Comparison of ENCODE assay signal across 8 mouse cellular contexts in the genomic region with DNA sequence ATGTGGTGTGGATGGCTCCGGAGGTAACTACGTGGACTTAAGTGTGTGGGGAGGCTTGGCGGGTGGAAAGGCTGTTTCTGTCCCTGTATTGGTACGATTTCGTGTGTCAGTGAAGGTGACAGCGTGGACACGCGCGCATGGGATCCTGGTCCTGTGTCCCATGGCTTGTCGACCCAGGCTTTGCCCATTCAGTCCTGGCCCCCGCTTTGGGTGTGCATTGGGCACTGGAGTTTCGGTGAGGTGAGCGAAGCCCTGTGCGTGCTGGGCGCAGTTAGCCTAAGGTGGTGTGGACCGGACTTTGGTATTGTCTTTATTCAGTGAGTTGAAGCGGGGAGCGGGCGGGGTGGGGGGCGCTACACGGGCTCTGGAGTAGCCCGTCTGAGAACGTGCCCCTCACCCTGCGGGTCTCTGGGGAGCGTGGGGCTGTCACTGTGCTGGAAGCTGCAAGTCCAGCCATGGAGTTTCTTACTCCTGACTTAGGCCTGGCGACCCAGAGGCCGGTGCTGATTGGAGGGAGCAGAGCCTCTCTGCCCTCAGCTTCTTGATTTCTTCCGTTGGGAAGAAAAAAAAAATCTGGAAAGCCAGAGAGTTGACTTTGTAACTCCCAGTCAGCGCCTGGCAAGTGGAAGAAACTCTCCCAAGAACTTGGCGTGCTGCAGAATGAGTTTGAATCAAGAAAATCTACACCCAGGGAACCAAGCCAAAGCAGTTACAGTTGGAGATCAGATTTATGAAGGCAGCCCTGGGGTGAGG. TPM values are rescaled to one million over a fixed set of nuclear protein-coding genes. Genes with fewer than 3 reads are reported as not detected.
A peak's percentile ranks its signal among the peaks of the same experiment; 100 is the strongest.
DNase-seq lines count a peak whose midpoint lies in the region; ATAC-seq lines count a peak whose summit lies in the region.

No protein-coding gene starts in this region.

- H3K4me2 ChIP-seq in midbrain, embryonic 15.5 days = peak overlapping the region; percentile 93

- peak overlapping the region; percentile 80 for H3K4me3 ChIP-seq in limb, embryonic 10.5 days
- H3K4me3 ChIP-seq in midbrain, embryonic 15.5 days = peak overlapping the region; percentile 80

- 9% methylated on average over 30 of the region's 30 CpGs for WGBS in limb, embryonic 10.5 days
- 6% methylated on average over 30 of the region's 30 CpGs for WGBS in midbrain, embryonic 15.5 days

- peak; percentile 61 for DNase-seq in left cerebral cortex, postnatal 4 days
- DNase-seq in left cerebral cortex, adult 18-20 months (ENCODE audit: low spot score in 2 of 2) = no peak
- DNase-seq in fibroblast of lung, adult 2 months (ENCODE audit: low read depth) = peak; percentile 61
- peak; percentile 34 for DNase-seq in heart, postnatal 25 days (ENCODE audit: low spot score)
- no peak for DNase-seq in limb, embryonic 10.5 days (ENCODE audit: low spot score)

- peak overlapping the region; percentile 94 for H3K9ac ChIP-seq in midbrain, embryonic 15.5 days

- peak; percentile 5; the same call in 1 of the 2 replicates for ATAC-seq in midbrain, embryonic 15.5 days (replicated peaks)
- ATAC-seq in inflammation-experienced regulatory T-cells, adult 6 months = no peak
- no peak; the same call in 1 of the 2 replicates for ATAC-seq in granulocyte monocyte progenitor cell, adult 5-6 weeks (replicated peaks; ENCODE audit: poor library complexity, severe bottlenecking)

- peaks cover 11% of the 10 kb centered on the region for H3K27me3 ChIP-seq in limb, embryonic 10.5 days (ENCODE audit: low read depth, poor library complexity, severe bottlenecking)
- no peaks in the 10 kb centered on the region for H3K27me3 ChIP-seq in midbrain, embryonic 15.5 days (replicated peaks)

- H3K36me3 ChIP-seq in limb, embryonic 10.5 days = no peaks in the 10 kb centered on the region
- no peaks in the 10 kb centered on the region for H3K36me3 ChIP-seq in midbrain, embryonic 15.5 days (replicated peaks)

- no peaks in the 10 kb centered on the region for H3K9me3 ChIP-seq in limb, embryonic 10.5 days (replicated peaks)
- no peaks in the 10 kb centered on the region for H3K9me3 ChIP-seq in midbrain, embryonic 15.5 days

- H3K4me1 ChIP-seq in limb, embryonic 10.5 days = peaks cover 27% of the 10 kb centered on the region
- H3K4me1 ChIP-seq in midbrain, embryonic 15.5 days = peaks cover 52% of the 10 kb centered on the region

- intact Hi-C loops in left cerebral cortex, postnatal 4 days (cut with DNase I) = no loop called here
- intact Hi-C loops in heart, postnatal 25 days (cut with DNase I) = loop anchor here (2.0 kb wide), 1 partner anchor 26 kb away; no protein-coding TSS in a partner anchor

- peak overlapping the region; percentile 93 for H3K27ac ChIP-seq in limb, embryonic 10.5 days
- peak overlapping the region; percentile 86 for H3K27ac ChIP-seq in midbrain, embryonic 15.5 days

RNA-seq across cellular contexts. Expression of gene Afap1, which starts 1.4 kb away (rescaled TPM):
- total RNA-seq in left cerebral cortex, postnatal 4 days (2021) = 100 to 1,000 TPM; 221 to 230 TPM
- total RNA-seq in left cerebral cortex, adult 18-20 months (2021) = 10 to 100 TPM; 28.3 to 29.1 TPM
- 10 to 100 TPM; 22.8 to 23.9 TPM for total RNA-seq in heart, postnatal 25 days (2021)
- polyA plus RNA-seq in limb, embryonic 10.5 days (2016; fragmentation: Nextera tagmentation; extraction: Ambion mirVana) = 13.6 and 15.1 TPM in 2 replicates
- 71.1 and 76.9 TPM in 2 replicates for polyA plus RNA-seq in midbrain, embryonic 15.5 days (2015; fragmentation: Nextera tagmentation; extraction: Ambion mirVana)
- 1 to 10 TPM; 1.4 to 8.0 (median 7.3) TPM for polyA plus RNA-seq in inflammation-experienced regulatory T-cells, adult 6 months (2017; shearing (Covaris generic))
- total RNA-seq in granulocyte monocyte progenitor cell, adult 5-6 weeks (2014; fragmentation: Nextera tagmentation) = 23.7 and 36.0 TPM in 2 replicates
- 17.9 and 20.4 TPM in 2 replicates for total RNA-seq in granulocyte monocyte progenitor cell, adult 5-6 weeks (2017)

Comparison
In these comparisons a context has a peak if more than half of its experiments do, and no peak if none do; other contexts are left out.
1. DNase-seq: peak in left cerebral cortex, postnatal 4 days (single experiment), fibroblast of lung, adult 2 months (single experiment) and heart, postnatal 25 days (single experiment); none in left cerebral cortex, adult 18-20 months (0 of 2) and limb, embryonic 10.5 days (single experiment).
2. RNA of gene Afap1, which starts 1.4 kb away (total RNA-seq): 221 to 230 TPM in left cerebral cortex, postnatal 4 days; 17.9 to 36.0 TPM in granulocyte monocyte progenitor cell, adult 5-6 weeks, 28.3 to 29.1 TPM in left cerebral cortex, adult 18-20 months and 22.8 to 23.9 TPM in heart, postnatal 25 days; every median in the first group is over 4 times any median in the second.